Mouse (Mus musculus) CH12F3 (cell line): ENCODE data around the gene Krtap10-4.
"Not testable (repeated sequence)": the region's sequence is repeated elsewhere in the genome, so short reads cannot be mapped to it uniquely, and the experiment has no call there.

Source experiments
- in situ Hi-C: fragments of 300-500 bp; cut with MboI; formaldehyde crosslinking; loops from 2 replicates; pipeline ENCODE4 v1.14.3; 2020; ENCODE audit warnings: low sequenced_read_pairs

Gene Krtap10-4

GRCm38 (mm10) chr10:77794976-77795375 lies 31.9 kb downstream of the Krtap10-4 start, which contains the start of gene Gm9639:
TSS of gene Gm9639 (minus strand) at chr10:77795076.
- in situ Hi-C loops = no loop called here

- in situ Hi-C loops = no loop called here
Observed at GRCm38 (mm10) chr10:77788621-77789020, 38.3 kb downstream of the Krtap10-4 start.

- in situ Hi-C loops = not testable (repeated sequence)
Observed at GRCm38 (mm10) chr10:77787876-77788275, 39.0 kb downstream of the Krtap10-4 start, which contains the start of gene Gm7137. TSS of gene Gm7137 (minus strand) at chr10:77788200.

- in situ Hi-C loops = not testable (repeated sequence)
Observed at GRCm38 (mm10) chr10:77783396-77783795, 43.5 kb downstream of the Krtap10-4 start.

- in situ Hi-C loops = not testable (repeated sequence)
Observed at GRCm38 (mm10) chr10:77782442-77782841, 44.5 kb downstream of the Krtap10-4 start, which contains the start of gene Gm3250. TSS of gene Gm3250 (minus strand) at chr10:77782542.

GRCm38 (mm10) chr10:77776844-77777243 lies 50.1 kb downstream of the Krtap10-4 start, which contains the start of gene Gm7138:
TSS of gene Gm7138 (minus strand) at chr10:77776944.
- in situ Hi-C loops = not testable (repeated sequence)
